Mouse (Mus musculus) kidney, adult 11 months (tissue): ENCODE results near the gene Vamp1.
"Not testable (repeated sequence)": the region's sequence is repeated elsewhere in the genome, so short reads cannot be mapped to it uniquely, and the experiment has no call there.

ENCODE experiments used
- DNase-seq: peaks from one replicate; pipeline ENCODE4 v3.0.0; 2022

Vamp1 gene

DNA sequence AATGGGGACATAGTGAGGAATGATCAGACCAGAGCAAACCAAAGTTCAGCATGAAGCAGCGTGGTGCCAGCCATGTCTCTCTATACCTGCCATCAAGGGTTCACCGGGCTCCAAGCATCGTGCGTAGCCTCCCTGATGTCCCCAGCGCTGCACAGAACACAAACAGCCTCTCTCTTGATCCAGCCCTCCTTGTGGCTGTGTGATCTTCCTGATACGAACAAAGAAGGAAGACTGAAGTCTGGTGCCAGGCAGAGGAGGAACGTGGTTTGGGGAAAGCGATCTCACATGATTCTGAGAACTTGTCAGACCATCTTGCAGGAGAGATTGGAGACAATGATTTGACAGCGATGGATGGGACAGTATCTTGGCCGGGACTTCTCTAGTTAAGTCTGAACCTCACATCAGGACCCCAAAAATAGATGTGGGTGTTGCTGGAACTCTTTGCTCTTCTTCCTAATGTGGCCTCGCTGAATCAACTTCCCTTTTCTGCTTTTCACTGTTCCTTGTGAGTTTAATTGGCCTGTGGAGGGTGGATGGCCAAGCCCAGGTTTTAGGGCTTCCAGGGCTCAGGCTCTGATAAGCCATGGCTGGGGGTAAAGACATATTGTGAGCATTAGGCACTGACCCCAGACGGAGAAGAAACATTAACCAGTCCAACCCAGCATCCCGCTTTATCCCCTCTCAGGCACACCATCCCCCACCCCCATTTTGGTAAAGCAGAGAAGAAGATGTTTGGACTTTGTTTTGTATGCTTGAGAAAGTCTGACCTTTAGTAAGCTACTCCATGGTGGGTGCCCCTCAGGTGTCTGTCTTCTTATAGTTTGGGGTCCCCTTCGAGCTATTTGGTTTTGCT, 38.7 kb downstream of the Vamp1 start:
- DNase-seq: peak; percentile 52

DNA sequence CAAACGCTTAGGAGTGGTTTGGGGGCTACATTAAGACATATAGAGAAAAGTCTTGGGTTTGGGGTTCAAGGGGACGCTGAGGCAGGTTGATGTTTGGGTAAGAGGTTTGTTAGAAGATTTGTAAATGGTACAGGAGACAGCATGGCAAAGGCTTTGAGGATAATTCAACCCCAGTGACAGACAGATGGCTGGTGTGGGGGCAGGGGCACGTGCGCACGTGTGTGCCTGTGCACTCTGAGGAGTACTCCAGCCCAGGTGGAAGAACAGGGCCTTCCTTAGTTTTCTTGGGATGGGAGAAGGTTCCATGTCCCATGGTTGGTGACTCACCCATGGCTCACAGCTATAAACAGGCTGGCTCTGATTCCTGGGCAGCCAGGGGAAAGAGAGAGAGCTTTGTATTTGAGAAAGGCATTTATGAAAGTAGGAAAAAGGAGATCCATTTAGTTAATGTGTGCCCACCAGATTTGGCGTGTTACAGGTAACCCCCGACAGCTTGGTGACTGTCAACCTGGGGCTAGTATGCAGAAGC, 40.2 kb downstream of the Vamp1 start:
- no peak for DNase-seq

DNA sequence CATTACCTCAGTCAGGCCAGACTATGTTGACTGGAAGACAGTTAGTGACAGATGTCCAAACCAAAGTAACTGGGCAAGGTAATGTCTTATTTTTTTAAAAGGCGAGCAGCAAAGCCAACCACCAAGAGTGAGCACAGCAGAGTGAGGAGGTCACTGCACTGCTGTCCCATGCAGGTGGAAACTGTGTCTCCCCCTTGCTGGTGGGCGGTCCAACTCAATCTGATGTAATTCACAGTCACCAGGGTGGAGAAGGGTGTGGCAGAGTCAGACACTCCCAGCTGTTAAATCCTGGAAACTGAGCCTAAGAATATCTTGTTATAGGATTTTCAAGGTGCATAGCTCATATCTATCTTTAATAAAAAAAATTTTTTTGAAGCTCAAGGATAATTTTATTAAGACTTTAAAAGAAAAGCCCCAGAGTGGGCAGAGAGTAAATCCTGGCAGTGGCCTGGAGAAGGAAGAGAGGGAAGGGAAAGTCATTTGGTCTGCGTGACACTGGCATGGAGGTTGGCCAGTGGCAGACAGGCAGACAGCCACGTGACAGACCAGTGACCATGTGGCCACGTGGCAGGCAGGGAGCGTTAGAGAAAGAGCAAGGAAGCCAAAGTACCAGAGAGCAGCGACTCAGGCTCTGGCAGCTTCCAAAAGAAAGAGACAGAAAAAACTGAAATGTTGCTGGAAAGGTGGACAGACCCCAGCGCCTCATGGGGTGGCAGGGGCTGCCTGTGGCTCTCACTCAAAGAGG, 41.0 kb downstream of the Vamp1 start:
- peak; percentile 78 for DNase-seq

DNA sequence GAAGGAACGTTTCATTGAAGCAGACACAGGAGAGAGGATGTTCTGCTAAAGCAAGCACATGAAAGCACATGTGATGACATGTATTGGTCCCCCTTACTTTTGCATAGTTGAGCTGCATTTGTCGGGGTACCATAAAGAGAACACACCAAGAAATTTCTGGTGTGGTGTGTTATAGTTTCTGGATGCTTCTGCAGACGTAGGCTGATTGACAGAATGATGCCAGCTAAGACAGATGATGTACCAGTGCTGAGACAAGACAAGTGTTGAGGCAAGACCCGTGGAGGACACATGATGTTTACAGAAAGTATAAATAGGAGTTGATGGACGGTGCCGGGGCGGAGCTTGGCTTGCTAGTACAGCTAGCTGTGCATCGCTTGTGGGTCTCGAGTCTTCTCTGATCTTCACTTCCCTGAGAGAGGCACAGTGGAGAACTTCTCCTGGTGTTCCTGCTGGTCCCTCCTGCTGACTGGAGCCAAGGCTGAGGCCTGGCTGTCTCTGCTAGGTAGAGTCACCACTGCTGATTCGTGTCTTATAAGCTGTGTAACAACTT, 44.7 kb downstream of the Vamp1 start:
- DNase-seq: no peak

DNA sequence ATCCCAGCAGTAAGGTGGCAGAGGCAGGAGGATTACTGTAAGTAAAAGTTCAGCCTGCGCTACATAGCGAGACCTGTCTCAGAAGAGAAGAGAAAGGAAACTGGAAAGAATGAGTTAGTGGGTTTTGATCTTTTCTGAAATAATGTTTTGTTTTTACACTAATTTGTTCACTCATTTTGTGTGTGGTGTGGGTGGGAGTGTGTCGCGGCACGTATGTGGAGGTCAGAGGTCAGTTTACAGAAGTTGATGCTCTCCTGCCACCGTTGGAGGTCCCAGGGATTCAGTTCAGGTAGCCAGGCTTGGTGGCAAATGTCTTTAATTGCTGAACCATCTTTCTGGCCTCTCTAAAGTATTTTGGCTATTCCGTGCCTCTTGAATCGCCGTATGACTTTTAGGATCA, 48.9 kb downstream of the Vamp1 start:
- no peak for DNase-seq

DNA sequence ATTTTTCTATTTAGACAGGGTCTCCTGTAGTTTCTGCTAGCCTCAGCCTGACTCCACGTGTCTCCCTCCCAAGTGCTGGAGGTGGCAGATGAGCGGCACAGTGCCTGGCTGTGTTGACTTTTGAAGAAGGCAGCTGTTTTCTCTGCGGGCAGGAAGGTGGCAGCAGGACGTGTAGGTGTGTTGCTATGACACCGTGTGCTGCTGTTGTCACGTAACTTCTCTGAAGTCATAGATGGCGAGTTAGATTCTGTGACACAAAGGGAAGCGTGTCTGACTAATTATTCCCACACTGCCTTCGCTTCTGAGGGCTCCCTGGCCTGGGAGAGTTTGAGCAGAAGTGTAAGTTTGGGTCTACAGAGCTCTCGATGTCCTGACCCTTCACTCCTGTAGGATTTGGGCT, 49.9 kb downstream of the Vamp1 start:
- DNase-seq: no peak

DNA sequence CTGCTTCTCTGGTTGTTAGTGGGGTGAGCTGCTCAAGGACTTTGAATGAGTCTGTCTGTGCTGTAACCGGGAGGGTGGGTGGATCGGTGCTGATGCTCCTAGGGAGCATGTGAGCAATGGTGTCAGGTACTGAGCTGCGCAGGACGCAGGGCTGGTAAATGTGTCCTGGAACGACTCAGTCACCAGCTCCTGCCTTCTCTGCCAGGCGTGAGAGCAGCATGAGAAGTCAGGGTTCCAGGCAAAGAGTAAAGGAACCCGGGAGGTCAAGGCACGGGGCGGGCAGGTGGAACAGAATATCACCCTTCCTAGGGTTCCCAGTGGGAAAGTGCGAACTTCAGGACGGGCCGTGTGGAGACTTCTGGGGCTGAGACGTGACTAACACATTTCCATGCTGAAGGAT, 50.7 kb downstream of the Vamp1 start:
- DNase-seq: no peak

DNA sequence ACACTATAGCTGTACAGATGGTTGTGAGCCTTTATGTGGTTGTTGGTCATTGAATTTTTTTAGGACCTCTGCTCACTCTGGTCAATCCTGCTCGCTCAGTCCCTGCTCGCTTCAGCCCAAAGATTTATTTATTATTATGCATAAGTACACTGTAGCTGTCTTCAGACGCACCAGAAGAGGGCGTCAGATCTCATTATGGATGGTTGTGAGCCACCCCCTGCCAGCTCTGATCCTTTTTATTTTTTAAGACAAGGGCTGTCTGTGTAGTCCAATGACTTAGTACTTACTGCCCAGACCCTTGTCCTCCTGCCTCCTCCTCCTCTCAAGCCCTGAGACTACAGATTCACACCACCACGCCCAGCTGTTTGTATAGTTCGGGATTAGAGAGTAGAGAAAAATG, 51.2 kb downstream of the Vamp1 start:
- not testable (repeated sequence) for DNase-seq

DNA sequence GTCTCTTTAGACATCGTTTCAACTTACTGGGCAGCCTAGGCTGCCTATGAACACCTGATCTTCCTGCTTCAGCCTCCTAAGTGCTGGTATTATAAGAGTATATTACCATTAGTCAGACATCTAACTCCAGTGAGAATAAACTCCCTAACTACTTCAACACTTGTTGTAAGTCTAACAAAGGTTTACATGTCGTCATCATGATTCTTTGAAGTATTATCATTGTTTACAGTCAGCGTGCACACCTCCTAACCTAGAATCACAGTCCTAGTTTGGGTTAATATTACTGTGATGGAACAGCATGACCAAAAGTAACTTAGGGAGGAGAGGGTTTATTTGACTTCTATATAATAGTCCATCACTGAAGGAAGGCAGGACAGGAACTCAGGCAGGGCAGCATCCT, 52.1 kb downstream of the Vamp1 start:
- DNase-seq: no peak

DNA sequence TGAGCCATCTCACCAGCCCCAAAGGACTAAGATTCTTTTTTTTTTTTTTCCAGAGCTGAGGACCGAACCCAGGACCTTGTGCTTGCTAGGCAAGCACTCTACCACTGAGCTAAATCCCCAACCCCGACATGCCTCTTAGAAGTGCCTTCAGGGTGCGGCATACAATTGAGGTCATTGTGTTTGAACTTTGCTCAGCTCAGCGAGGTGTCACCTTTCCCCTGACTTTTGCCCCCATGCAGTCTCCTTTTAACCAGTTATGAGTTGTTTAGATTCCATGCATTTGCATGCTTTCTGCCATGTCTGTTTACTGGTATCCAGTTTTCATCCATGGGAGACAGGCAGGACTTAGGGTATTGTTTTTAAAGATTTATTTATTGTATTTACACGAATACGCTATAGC, 53.4 kb downstream of the Vamp1 start:
- no peak for DNase-seq

DNA sequence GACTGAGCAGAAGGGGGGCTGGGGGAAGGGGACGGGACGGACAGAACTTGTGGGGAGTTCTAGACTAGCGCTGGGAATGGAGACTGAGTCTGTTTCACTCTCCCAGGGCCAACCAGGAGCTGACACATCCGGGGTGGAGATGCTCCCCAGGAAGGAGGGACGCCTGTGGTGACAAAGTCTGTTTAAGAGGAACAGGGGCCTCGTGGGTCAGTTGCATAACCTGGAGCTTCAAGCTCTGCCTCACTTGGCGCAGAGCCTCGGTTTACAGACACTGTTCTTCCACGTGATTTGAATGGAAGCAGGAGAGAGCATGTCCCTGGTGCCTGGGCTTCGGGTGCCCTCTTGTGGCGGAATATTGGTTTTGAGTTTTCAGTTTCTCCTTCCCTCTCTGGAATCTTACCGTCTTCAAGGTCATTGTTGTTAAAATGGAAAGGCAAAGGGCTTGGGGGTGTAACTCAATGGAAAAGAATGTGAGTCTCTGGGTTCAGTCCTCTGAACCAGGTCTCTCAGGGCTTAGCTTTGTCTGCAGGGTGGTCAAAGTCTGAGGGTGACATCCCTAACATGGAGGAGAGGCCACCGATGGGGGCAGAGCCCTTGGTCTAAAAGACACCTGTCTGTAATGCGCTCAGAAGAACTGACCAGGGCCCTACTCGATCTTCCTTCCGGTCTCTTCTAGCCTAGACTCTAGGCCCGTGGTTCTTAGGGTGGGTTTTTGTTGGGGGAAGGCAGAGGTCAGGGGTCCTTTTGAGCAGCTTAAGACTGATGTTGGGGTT, 56.3 kb downstream of the Vamp1 start:
- peak; percentile 97 for DNase-seq

DNA sequence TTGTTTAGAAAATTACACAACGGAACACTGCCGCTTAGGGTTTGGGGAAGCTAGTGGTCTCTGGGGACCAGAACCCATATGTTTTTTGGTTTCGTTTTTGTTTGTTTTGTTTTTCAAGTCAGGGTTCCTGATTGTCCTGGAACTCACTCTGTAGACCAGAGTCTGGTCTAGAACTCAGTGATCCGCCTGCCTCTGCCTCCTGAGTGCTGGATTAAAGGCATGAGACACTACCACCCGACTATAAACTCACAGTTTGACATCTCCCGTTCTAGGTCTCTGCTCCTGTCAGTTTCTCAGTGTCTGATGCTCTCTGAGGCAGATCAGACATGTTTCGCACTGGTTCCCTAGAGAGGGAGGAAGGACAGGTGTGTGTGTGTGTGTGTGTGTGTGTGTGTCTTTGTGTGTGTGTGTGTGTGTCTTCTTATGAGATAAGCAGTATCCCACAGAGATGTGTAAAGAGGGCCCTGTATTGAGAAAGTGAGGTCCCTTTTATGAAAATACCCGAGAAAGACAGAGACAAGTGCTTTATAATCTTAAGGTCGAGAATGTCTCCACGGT, 57.0 kb downstream of the Vamp1 start:
- no peak for DNase-seq

DNA sequence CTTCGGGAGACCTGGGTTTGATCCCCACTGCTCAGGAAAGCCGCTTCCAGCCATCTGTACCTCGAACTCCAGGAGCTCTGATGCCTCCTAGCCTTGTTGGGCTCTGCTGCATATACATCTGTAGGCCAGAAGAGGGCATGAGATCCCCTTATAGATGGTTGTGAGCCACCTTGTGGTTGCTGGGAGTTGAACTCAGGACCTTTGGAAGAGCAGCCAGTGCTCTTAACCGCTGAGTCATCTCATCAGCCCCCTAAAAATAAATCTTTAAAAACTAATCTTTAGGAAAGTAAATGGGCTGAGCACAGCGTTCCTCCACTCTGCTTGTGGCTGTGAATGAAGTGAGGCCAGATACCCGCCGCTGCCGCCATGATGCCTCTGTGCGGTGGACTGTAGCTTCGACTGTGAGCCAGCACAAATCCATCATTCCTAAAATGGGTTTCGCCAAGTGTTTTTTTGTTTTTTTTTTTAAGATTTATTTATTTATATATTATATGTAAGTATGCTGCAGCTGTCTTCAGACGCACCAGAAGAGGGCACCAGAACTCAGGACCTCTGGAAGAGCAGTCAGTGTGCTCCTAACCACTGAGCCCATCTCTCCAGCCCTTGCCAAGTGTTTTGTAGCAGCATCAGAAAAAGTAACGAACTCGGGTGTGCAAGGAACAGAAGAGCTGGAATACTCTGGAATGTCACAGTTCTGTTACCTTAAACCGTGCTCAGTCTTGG, 59.7 kb downstream of the Vamp1 start:
- DNase-seq: peak; percentile 58

DNA sequence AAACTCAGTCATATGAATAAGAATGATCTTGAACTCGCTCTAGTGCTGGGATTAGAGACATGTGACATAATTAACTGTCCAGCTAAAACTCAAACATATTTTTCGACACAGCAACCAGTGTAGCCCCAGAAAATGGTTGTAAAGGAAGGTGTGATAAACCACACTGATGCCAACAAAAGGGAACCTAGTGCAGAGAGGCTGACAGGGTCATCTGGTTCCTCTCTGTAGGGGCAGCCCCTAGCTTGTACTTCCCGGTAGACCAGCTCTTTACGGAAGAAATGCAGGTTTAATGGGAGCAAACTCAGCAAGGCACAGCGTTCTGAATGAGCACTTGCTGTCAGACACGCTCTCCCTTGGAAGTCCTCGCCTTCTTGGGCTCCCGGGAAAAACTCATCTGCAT, 64.4 kb downstream of the Vamp1 start:
- no peak for DNase-seq

DNA sequence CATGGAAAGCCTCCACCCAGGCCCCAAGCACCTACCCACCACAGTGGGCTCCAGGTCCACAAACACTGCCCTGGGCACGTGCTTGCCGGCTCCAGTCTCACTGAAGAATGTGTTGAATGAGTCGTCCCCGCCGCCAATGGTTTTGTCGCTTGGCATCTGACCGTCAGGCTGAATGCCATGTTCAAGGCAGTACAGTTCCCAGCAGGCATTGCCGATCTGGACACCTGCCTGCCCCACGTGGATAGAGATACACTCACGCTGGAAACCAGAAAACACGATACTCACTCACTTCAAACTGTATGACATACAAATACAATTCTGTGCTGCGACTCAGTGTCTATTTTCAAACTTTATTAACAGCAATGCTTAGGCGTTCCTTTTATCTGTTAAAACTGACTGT, 67.4 kb downstream of the Vamp1 start:
- DNase-seq: not testable (repeated sequence)

DNA sequence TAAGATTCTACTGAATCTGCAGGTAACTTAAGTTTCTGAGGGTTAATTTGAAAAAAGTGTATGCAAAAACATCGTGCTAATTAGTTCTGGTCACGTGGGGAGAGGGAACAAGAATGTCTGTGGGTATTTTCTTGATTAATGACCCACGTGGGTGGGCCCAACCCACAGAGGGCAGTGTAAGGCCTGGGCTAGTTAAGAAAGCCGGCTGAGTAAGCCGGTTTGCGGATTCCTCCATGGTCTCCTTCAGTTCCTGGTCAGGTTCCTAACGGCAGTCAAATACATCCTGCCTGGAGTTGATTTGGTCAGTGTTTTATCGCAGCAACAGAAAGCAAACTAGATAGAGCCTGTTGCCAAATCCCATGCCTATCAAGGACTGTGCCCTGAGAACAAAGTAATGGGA, 68.9 kb downstream of the Vamp1 start:
- DNase-seq: peak; percentile 39

DNA sequence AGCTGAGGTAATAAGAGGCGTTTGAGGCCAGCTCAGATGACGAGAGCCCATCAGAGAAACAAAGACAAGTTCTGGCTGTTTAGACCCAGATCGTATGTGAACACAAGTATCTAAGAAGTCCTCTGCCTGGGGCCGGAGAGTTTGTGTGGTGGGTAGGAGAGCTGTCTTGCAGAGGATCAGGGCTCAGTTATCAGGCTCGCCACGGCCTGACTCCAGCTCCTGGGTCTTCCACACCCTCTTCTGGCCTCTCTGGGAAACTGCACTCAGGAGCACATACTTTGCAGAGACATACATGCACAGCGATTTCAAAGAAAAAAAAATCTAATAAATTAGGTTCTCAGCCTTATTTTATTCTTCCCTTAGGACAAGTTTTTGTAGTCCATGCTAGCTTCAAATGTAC, 69.4 kb downstream of the Vamp1 start:
- no peak for DNase-seq

DNA sequence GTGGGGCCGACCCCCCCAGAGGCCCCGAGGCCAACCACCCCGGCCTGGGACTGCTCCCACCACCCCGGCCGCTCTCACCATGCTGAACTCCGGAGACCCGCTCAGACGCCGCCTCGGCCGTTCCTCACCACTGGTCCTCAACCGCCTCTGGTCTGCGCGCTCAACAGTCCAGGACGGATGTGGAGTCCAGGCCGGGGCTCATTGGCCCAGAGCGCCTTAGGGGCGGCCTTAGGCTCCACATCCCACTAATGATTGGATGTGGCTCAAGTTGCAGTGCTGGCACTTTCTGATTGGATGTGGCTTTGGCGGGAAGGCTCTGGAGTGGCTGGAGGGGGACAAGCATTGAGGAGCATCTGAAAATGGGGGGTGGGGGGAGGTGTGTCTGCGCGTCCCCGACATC, 70.5 kb downstream of the Vamp1 start, which contains the start of gene Tuba3a:
Gene Tuba3a, minus strand, starts transcription at position 153 of the 400 bp plus-strand sequence.
- DNase-seq: no peak

DNA sequence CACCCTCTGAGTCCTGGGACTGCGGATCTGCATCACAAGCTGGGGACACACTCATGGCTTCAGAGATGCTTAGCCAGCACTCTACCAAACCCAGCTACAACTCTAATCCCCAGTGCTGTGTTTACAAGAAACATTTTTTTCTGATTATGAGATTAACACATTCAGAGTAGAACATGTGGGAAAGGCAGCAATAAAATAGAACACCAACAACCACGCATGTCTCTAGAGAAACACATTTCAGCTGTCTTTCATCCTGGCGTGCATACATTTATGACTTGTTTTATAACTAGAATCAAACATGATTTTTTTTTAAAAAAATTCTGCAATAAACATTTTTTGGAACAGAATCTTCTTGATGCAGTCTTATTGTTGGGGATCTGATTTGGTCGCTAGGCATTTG, 71.6 kb downstream of the Vamp1 start:
- DNase-seq: no peak

DNA sequence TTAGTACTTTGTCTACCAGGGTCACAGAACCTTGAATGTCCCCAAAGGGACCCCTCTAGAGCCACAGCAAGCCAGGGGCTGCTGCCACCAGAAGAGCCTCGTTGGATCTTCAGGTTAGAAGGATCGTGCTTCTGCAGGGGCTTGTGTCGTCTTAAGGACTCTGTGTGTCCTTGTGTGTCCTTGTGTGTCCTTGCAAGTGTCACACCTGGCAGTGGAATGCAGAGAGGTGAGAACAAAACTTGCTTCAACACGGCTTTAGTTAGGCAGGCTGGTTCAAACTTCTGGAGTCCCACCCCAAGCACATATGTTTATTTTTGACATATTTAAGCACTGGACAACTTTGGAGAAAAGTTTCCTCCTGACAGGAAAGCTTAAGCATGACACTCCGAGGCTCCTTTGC, 73.4 kb downstream of the Vamp1 start:
- no peak for DNase-seq

DNA sequence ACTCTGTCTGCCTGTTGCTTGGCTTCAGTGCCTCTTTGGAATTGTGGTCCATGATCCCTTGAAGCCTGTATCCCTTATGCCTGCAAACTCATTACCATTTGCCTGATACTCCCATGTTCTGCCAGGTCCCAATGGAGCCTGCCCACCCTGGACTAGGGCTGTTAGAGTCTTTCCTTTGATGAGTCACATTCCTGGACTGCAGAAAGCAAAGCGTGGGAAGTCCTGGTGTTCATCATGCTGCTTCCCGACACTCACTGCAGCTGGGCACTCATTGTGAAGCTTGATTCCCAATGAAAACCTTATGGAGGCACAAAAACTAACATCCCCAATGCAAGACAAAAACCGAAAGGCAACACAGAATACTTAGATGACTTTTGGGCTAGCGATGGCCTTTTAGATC, 76.0 kb downstream of the Vamp1 start:
- DNase-seq: no peak

DNA sequence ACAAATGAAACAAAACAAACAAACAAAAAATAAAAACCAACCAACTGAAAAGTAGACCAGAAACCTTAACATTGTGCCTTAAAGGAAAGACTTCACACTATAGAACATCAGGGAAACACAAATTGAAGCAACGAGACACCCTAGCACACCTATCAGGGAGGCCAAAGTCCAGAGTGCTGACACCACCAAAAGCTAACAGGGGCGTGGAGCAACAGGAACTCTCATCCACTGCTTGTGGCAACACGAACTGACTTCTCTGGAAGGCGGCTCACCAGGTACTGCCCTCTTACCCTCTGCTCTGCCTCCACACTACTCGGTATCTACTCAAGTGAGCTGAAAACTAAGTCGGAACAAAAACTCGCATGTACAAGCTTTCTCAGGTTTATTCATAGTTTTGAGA, 76.9 kb downstream of the Vamp1 start:
- no peak for DNase-seq
